Mouse (Mus musculus): ENCODE measurements at regions not wholly inside any gene's neighbourhood (a gene's known extent, or its start where the extent isn't known, plus 50 kb on each side); places are given as distances from the start of the nearest gene placed in this dataset.

GRCm38 (mm10) chr8:29913576-29913975, 2466.1 kb downstream of the Poteg start:
- no peak for DNase-seq (ENCODE audit: low read depth, low spot score)

GRCm38 (mm10) chr8:29920486-29920885, 2473.0 kb downstream of the Poteg start:
- DNase-seq (ENCODE audit: low read depth, low spot score) = no peak

DNA sequence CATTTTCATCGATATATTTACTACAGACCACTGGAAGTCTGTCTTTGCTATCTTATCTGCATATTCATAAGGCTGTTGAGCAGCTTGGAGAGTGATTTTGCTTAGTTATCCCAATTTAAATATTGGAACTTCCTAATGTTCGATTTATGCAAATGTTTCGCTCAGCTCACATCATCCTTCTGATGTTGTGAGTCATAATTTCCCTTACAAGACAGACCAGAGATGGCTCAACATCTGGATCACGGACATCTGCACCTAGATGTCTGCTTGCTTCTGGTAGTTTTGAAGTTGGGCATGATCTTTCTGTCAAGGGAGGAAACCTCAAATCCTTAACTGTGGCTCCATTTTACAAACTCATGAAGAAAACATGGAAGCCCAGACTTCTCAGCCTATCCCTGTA, 2480.8 kb downstream of the Poteg start:
- no peak for DNase-seq (ENCODE audit: low read depth, low spot score)

DNA sequence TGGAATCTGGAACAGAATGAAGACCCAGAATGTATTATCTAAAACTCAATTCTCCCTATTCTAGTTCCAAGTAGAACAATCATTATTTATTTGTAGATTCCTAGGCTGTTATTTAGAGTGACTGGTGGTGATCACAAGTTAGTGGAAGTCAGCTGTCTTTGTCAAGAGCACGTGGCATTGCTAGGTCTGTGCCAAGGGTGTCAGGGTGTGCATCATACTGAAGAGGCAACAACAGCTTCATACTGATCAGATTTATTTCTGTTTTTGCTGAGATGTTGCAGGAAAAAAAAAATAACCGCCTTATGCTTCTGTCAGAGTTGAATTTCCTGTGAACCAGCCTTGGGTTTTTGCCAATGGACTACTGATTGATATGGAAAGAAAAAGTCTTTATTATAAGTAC, 2513.9 kb downstream of the Poteg start:
- DNase-seq (ENCODE audit: low read depth, low spot score) = no peak

- peak; percentile 24 for DNase-seq (ENCODE audit: low read depth, low spot score)
Measured at GRCm38 (mm10) chr8:29976651-29977350, 2529.3 kb downstream of the Poteg start.

- DNase-seq (ENCODE audit: low read depth, low spot score) = no peak
Measured at GRCm38 (mm10) chr8:29978585-29979505, 2531.4 kb downstream of the Poteg start.

DNA sequence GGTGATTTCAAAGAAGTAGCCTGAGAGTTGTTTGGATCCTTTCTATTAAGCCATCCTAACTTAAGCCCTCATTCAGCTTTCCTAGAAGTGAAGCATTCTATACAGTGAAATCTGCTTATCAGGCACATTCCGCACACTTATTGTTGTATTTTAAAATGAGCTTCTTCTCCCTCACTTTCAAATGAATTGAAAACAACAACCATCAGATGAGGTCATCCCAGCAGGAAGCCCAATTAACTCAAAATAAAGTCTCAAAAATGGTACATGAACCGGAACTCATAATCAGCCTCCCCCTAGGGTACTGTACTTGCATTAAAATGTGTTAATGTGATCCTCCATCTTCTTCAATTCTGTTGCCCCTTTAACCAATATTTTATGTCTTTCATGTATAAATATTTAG, 2545.1 kb downstream of the Poteg start:
- no peak for DNase-seq (ENCODE audit: low read depth, low spot score)

GRCm38 (mm10) chr8:29999413-29999812, 2551.9 kb downstream of the Poteg start:
- DNase-seq (ENCODE audit: low read depth, low spot score) = no peak

All from WW6 (cell line).